In the genomic region with DNA sequence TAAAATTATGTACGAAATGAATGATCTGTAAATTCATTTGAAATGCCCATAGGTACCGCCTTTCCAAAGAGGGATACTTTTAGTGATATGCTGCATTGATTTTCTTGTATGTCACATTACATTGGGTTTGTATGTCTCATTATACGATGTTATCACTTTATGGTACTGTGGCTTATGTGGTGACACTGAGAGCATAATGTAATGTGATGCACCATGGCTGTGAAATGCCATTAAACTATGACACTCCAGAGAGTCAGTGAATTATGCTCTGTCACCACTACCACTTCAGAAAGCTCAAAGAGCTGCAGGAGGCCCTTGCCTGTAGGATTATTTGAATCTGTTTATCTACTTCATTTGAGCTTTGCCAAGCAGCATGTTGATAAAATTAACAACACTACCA, we compare ENCODE assay signal across 26 mouse cellular contexts.
DNase-seq lines count a peak whose midpoint lies in the region; ATAC-seq and TF ChIP-seq lines count a peak whose summit lies in the region.
"Had no signal": no experiment of that assay in that cellular context is flagged by ENCODE, and none has a peak within 500 bp of the region (broad histone marks: within the 10 kb centered on the region; RNA-seq: fewer than 3 reads in every experiment).

No protein-coding gene starts in this region.

- no peak overlapping the region for H3K27ac ChIP-seq in midbrain, embryonic 14.5 days (replicated peaks; ENCODE audit: low read depth, low read length)
- H3K27ac ChIP-seq in midbrain, embryonic 13.5 days: no peak overlapping the region
- no peak overlapping the region for H3K27ac ChIP-seq in hindbrain, embryonic 14.5 days
- no peak overlapping the region for H3K27ac ChIP-seq in neural tube, embryonic 15.5 days (replicated peaks)
- H3K27ac ChIP-seq: embryonic facial prominence, embryonic 12.5 days; heart, embryonic 13.5 days; intestine, embryonic 15.5 days; layer of hippocampus, adult 2 months; liver, embryonic 12.5 days; midbrain, embryonic 15.5 days; stomach, embryonic 15.5 days had no signal

- no peak for TF ChIP-seq CTCF in brain, embryonic 14.5 days (IDR thresholded peaks at IDR 0.05; ENCODE audit: borderline replicate concordance, extremely low read depth, insufficient read depth, insufficient read length)

- H3K4me2 ChIP-seq in midbrain, embryonic 14.5 days (ENCODE audit: low read length): no peak overlapping the region
- H3K4me2 ChIP-seq in midbrain, embryonic 13.5 days (replicated peaks): no peak overlapping the region
- no peak overlapping the region for H3K4me2 ChIP-seq in hindbrain, embryonic 14.5 days (replicated peaks)
- no peak overlapping the region for H3K4me2 ChIP-seq in neural tube, embryonic 15.5 days
- H3K4me2 ChIP-seq: embryonic facial prominence, embryonic 12.5 days; heart, embryonic 13.5 days; intestine, embryonic 15.5 days; liver, embryonic 12.5 days; midbrain, embryonic 15.5 days; stomach, embryonic 15.5 days had no signal

- no peak for ATAC-seq in midbrain, embryonic 14.5 days (ENCODE audit: low FRiP score, low TSS enrichment)
- ATAC-seq in midbrain, embryonic 13.5 days: no peak
- peak; percentile 65 for ATAC-seq in hindbrain, embryonic 14.5 days (ENCODE audit: low FRiP score)
- ATAC-seq in neural tube, embryonic 15.5 days (ENCODE audit: low FRiP score): peak; percentile 66; the same call in 1 of the 2 replicates
- ATAC-seq: intestine, embryonic 15.5 days; liver, embryonic 12.5 days; liver, postnatal 0 days; midbrain, embryonic 15.5 days had no signal

- WGBS in midbrain, embryonic 14.5 days: 67% methylated on average over 3 of the region's 3 CpGs
- WGBS in midbrain, embryonic 13.5 days: 73% methylated on average over 3 of the region's 3 CpGs
- WGBS in hindbrain, embryonic 14.5 days: 64% methylated on average over 3 of the region's 3 CpGs
- WGBS in neural tube, embryonic 15.5 days: 68% methylated on average over 3 of the region's 3 CpGs

- peak; percentile 8 for DNase-seq in midbrain, embryonic 14.5 days
- peak; percentile 51 for DNase-seq in brain, embryonic 14.5 days (ENCODE audit: low read depth)
- no peak for DNase-seq in hindbrain, embryonic 14.5 days (ENCODE audit: low spot score)
- DNase-seq in right cerebral cortex, adult 18-20 months: no peak
- DNase-seq: adrenal gland, adult 2 months; adrenal gland, postnatal 36 days; B cell, adult 2 months; cerebellum, adult 11 months; cerebellum, adult 9-10 months; embryo, embryonic 11 days; gastrocnemius, postnatal 10 days; heart, postnatal 10 days; kidney, adult 2 months; kidney, postnatal 36 days; left cerebral cortex, postnatal 4 days; liver, postnatal 0 days; lung, postnatal 36 days had no signal

- no peak overlapping the region for H3K4me3 ChIP-seq in midbrain, embryonic 14.5 days (replicated peaks; ENCODE audit: low read depth, low read length)
- H3K4me3 ChIP-seq in midbrain, embryonic 13.5 days (replicated peaks): no peak overlapping the region
- no peak overlapping the region for H3K4me3 ChIP-seq in hindbrain, embryonic 14.5 days (replicated peaks; ENCODE audit: low read length)
- H3K4me3 ChIP-seq in neural tube, embryonic 15.5 days (replicated peaks): no peak overlapping the region
- H3K4me3 ChIP-seq: embryonic facial prominence, embryonic 12.5 days; heart, embryonic 13.5 days; intestine, embryonic 15.5 days; layer of hippocampus, adult 2 months; liver, embryonic 12.5 days; midbrain, embryonic 15.5 days; stomach, embryonic 15.5 days had no signal

- H3K36me3 ChIP-seq in midbrain, embryonic 14.5 days (ENCODE audit: control insufficient read depth, insufficient read depth, low read length): no peaks in the 10 kb centered on the region
- H3K36me3 ChIP-seq in midbrain, embryonic 13.5 days: no peaks in the 10 kb centered on the region
- H3K36me3 ChIP-seq in hindbrain, embryonic 14.5 days (replicated peaks; ENCODE audit: control insufficient read depth, insufficient read depth): no peaks in the 10 kb centered on the region
- no peaks in the 10 kb centered on the region for H3K36me3 ChIP-seq in neural tube, embryonic 15.5 days
- H3K36me3 ChIP-seq: embryonic facial prominence, embryonic 12.5 days; heart, embryonic 13.5 days; intestine, embryonic 15.5 days; liver, embryonic 12.5 days; midbrain, embryonic 15.5 days; stomach, embryonic 15.5 days had no signal

- no peak for TF ChIP-seq POLR2A in brain, embryonic 14.5 days (IDR thresholded peaks at IDR 0.05; ENCODE audit: borderline replicate concordance, extremely low read depth, insufficient read depth, insufficient read length, poor library complexity, severe bottlenecking)

- H3K9ac ChIP-seq in midbrain, embryonic 14.5 days (replicated peaks; ENCODE audit: low read length): no peak overlapping the region
- H3K9ac ChIP-seq in midbrain, embryonic 13.5 days (replicated peaks): no peak overlapping the region
- H3K9ac ChIP-seq in hindbrain, embryonic 14.5 days: no peak overlapping the region
- H3K9ac ChIP-seq in neural tube, embryonic 15.5 days (replicated peaks): no peak overlapping the region
- H3K9ac ChIP-seq: embryonic facial prominence, embryonic 12.5 days; heart, embryonic 13.5 days; intestine, embryonic 15.5 days; liver, embryonic 12.5 days; liver, postnatal 0 days; midbrain, embryonic 15.5 days; stomach, embryonic 15.5 days had no signal

- no peaks in the 10 kb centered on the region for H3K9me3 ChIP-seq in midbrain, embryonic 14.5 days (ENCODE audit: control insufficient read depth, low read length)
- 0 out of 2 replicates have a peak, but pooled peaks cover 3% of the 10 kb centered on the region for H3K9me3 ChIP-seq in midbrain, embryonic 13.5 days
- no peaks in the 10 kb centered on the region for H3K9me3 ChIP-seq in hindbrain, embryonic 14.5 days (ENCODE audit: control insufficient read depth, low read length)
- H3K9me3 ChIP-seq in neural tube, embryonic 15.5 days (replicated peaks): no peaks in the 10 kb centered on the region
- H3K9me3 ChIP-seq: embryonic facial prominence, embryonic 12.5 days; heart, embryonic 13.5 days; intestine, embryonic 15.5 days; liver, embryonic 12.5 days; midbrain, embryonic 15.5 days; stomach, embryonic 15.5 days had no signal

- H3K4me1 ChIP-seq in midbrain, embryonic 14.5 days (ENCODE audit: control insufficient read depth, insufficient read depth, low read length): no peaks in the 10 kb centered on the region
- no peaks in the 10 kb centered on the region for H3K4me1 ChIP-seq in midbrain, embryonic 13.5 days (replicated peaks)
- H3K4me1 ChIP-seq in hindbrain, embryonic 14.5 days (replicated peaks; ENCODE audit: control insufficient read depth, insufficient read depth, low read length): no peaks in the 10 kb centered on the region
- no peaks in the 10 kb centered on the region for H3K4me1 ChIP-seq in neural tube, embryonic 15.5 days
- H3K4me1 ChIP-seq: embryonic facial prominence, embryonic 12.5 days; heart, embryonic 13.5 days; intestine, embryonic 15.5 days; liver, embryonic 12.5 days; midbrain, embryonic 15.5 days; stomach, embryonic 15.5 days had no signal

- no peaks in the 10 kb centered on the region for H3K27me3 ChIP-seq in midbrain, embryonic 14.5 days (ENCODE audit: control insufficient read depth, insufficient read depth, low read length)
- H3K27me3 ChIP-seq in midbrain, embryonic 13.5 days: no peaks in the 10 kb centered on the region
- H3K27me3 ChIP-seq in hindbrain, embryonic 14.5 days (ENCODE audit: control insufficient read depth, insufficient read depth, low read length): no peaks in the 10 kb centered on the region
- H3K27me3 ChIP-seq in neural tube, embryonic 15.5 days (replicated peaks): no peaks in the 10 kb centered on the region
- H3K27me3 ChIP-seq: embryonic facial prominence, embryonic 12.5 days; heart, embryonic 13.5 days; intestine, embryonic 15.5 days; liver, embryonic 12.5 days; midbrain, embryonic 15.5 days; stomach, embryonic 15.5 days had no signal

Comparison
In these comparisons a context has a peak if more than half of its experiments do, and no peak if none do; other contexts are left out.
1. ATAC-seq: peak in hindbrain, embryonic 14.5 days (single experiment) and neural tube, embryonic 15.5 days (single experiment); none in midbrain, embryonic 14.5 days (single experiment) and midbrain, embryonic 13.5 days (single experiment).
2. DNase-seq: peak in midbrain, embryonic 14.5 days (single experiment) and brain, embryonic 14.5 days (single experiment); none in hindbrain, embryonic 14.5 days (single experiment) and right cerebral cortex, adult 18-20 months (single experiment).